Mouse (Mus musculus): ENCODE measurements around the gene Cradd.

GRCm38 (mm10) chr10:95291133-95291876 lies 32.6 kb downstream of the Cradd start:
- TF ChIP-seq CTCF (IDR thresholded peaks at IDR 0.05; ENCODE audit: low read depth): no peak
- no peak for TF ChIP-seq EP300 (IDR thresholded peaks at IDR 0.05; ENCODE audit: low read depth)
